Mouse (Mus musculus) lung, embryonic 14.5 days (tissue): ENCODE results near the gene Cnot8. TPM values are rescaled to one million over a fixed set of nuclear protein-coding genes. Genes with fewer than 3 reads are reported as not detected.
A peak's percentile ranks its signal among the peaks of the same experiment; 100 is the strongest.

Source experiments
- ATAC-seq: fragments of 200-750 bp; cut with Nextera tagmentation; 2 replicates; pipeline ENCODE4 v1.8.0; 2017; ENCODE audit warnings: mild to moderate bottlenecking, moderate TSS enrichment, moderate library complexity; ENCODE audit not compliant: insufficient read depth
- DNase-seq: peaks from one replicate; pipeline ENCODE4 v3.0.0-alpha.2; 2015
- H3K27ac ChIP-seq: fragments of 300-500 bp; sonication (generic); 2 replicates; pipeline ENCODE4 v1.5.1; 2014; ENCODE audit warnings: low read depth, mild to moderate bottlenecking, moderate library complexity
- H3K27me3 ChIP-seq: fragments of 300-500 bp; sonication (generic); 2 replicates; pipeline ENCODE4 v1.6.1; 2014; ENCODE audit warnings: low read length, control low read depth; ENCODE audit not compliant: insufficient read depth
- H3K36me3 ChIP-seq: fragments of 300-500 bp; sonication (generic); 2 replicates; pipeline ENCODE4 v1.6.1; 2014; ENCODE audit warnings: control low read depth; ENCODE audit not compliant: insufficient read depth
- H3K4me1 ChIP-seq: fragments of 300-500 bp; sonication (generic); 2 replicates; pipeline ENCODE4 v1.6.1; 2014; ENCODE audit warnings: antibody characterized with exemption, control low read depth; ENCODE audit not compliant: insufficient read depth
- H3K4me2 ChIP-seq: fragments of 300-500 bp; sonication (generic); 2 replicates; pipeline ENCODE4 v1.6.1; 2014; ENCODE audit warnings: mild to moderate bottlenecking
- H3K4me3 ChIP-seq: fragments of 300-500 bp; sonication (generic); 2 replicates; pipeline ENCODE4 v1.5.1; 2014; ENCODE audit warnings: low read depth, low read length
- H3K9ac ChIP-seq: fragments of 300-500 bp; sonication (generic); 2 replicates; pipeline ENCODE4 v1.6.1; 2014
- H3K9me3 ChIP-seq: fragments of 300-500 bp; sonication (generic); 2 replicates; pipeline ENCODE4 v1.6.1; 2016; ENCODE audit warnings: low read depth, low read length, control low read depth
- CTCF ChIP-seq: IDR thresholded peaks from 2 replicates; pipeline ENCODE4 v1.5.1; 2016; ENCODE audit warnings: antibody characterized with exemption, low read depth
- WGBS: fragments of 180-500 bp; shearing (Covaris S2); extraction: QIAGEN DNeasy Blood & Tissue Kit; methylation state at CpG from one replicate; pipeline ENCODE4 v1.1.7; 2014; 5-methylcytosine and 5-hydroxymethylcytosine counted together
- polyA plus RNA-seq: library from polyadenylated mRNA; unstranded; fragments of >200 nt; fragmentation: Nextera tagmentation; extraction: Ambion mirVana; gene quantifications from 2 replicates; pipeline ENCODE4 v1.2.1, GENCODE M21; 2014

Cnot8 gene
- polyA plus RNA-seq, 1 experiment from 2014 or later: 86.8 TPM

- Histone ChIP-seq H3K4me1 (peaks cover 6% of the 10 kb centered on the region; the same call in 1 of the 2 replicates), H3K9ac (peak overlapping the region; percentile 36), H3K36me3 (no peaks in the 10 kb centered on the region), H3K4me3 (peak overlapping the region; percentile 90; the same call in 1 of the 2 replicates), H3K9me3 (no peaks in the 10 kb centered on the region), H3K4me2 (peak overlapping the region; percentile 60), H3K27me3 (peaks cover 10% of the 10 kb centered on the region), H3K27ac (0 out of 2 replicates have a peak overlapping the region, but pooled peaks have one; percentile 68)
- DNase-seq: no peak
- 0 out of 2 replicates have a peak, but pooled peaks have one; percentile 11 for ATAC-seq
- 89% methylated on average over 9 of the region's 9 CpGs for WGBS
- TF ChIP-seq CTCF: no peak
Measured at GRCm38 (mm10) chr11:58102581-58103343, 1.2 kb upstream of the Cnot8 start.

- Histone ChIP-seq H3K36me3 (no peaks in the 10 kb centered on the region), H3K4me2 (peak overlapping the region; percentile 60), H3K4me1 (peaks cover 6% of the 10 kb centered on the region; the same call in 1 of the 2 replicates), H3K9me3 (no peaks in the 10 kb centered on the region), H3K27me3 (peaks cover 7% of the 10 kb centered on the region), H3K27ac (peak overlapping the region; percentile 68), H3K9ac (peak overlapping the region; percentile 36), H3K4me3 (peak overlapping the region; percentile 90)
- WGBS: 54% methylated on average over 13 of the region's 13 CpGs
- TF ChIP-seq CTCF: 0 out of 2 replicates have a peak, but pooled peaks have one; percentile 11
- ATAC-seq (peak; percentile 58), DNase-seq (no peak)
Measured at GRCm38 (mm10) chr11:58103344-58103653, 654 bp upstream of the Cnot8 start.

- ATAC-seq: peak; percentile 36; the same call in 1 of the 2 replicates
- no peaks in the 10 kb centered on the region for H3K27me3 ChIP-seq
- H3K36me3 ChIP-seq: no peaks in the 10 kb centered on the region
- H3K9me3 ChIP-seq: no peaks in the 10 kb centered on the region
- DNase-seq: peak; percentile 67
- peak overlapping the region; percentile 92 for H3K9ac ChIP-seq
- TF ChIP-seq CTCF: no peak
- WGBS: under 1% methylated on average over 24 of the region's 24 CpGs
- H3K27ac ChIP-seq: peak overlapping the region; percentile 88
- H3K4me2 ChIP-seq: peak overlapping the region; percentile 80
- peaks cover 6% of the 10 kb centered on the region; the same call in 1 of the 2 replicates for H3K4me1 ChIP-seq
- peak overlapping the region; percentile 90 for H3K4me3 ChIP-seq
Measured at GRCm38 (mm10) chr11:58104351-58104791, 418 bp downstream of the Cnot8 start.

GRCm38 (mm10) chr11:58107009-58107408 is 3.1 kb downstream of the Cnot8 start:
- DNase-seq (no peak), ATAC-seq (no peak)
- H3K27ac ChIP-seq: no peak overlapping the region
- no peaks in the 10 kb centered on the region for H3K27me3 ChIP-seq
- 31% methylated on average over 3 of the region's 3 CpGs for WGBS
- TF ChIP-seq CTCF: 0 out of 2 replicates have a peak, but pooled peaks have one; percentile 10
- peaks cover 6% of the 10 kb centered on the region; the same call in 1 of the 2 replicates for H3K4me1 ChIP-seq
- peaks cover 25% of the 10 kb centered on the region for H3K36me3 ChIP-seq
- no peak overlapping the region for H3K9ac ChIP-seq
- no peak overlapping the region for H3K4me2 ChIP-seq
- H3K4me3 ChIP-seq: no peak overlapping the region
- H3K9me3 ChIP-seq: no peaks in the 10 kb centered on the region

- no peak for DNase-seq
- no peak overlapping the region for H3K4me3 ChIP-seq
- no peak overlapping the region for H3K4me2 ChIP-seq
- H3K9me3 ChIP-seq: no peaks in the 10 kb centered on the region
- peaks cover 6% of the 10 kb centered on the region; the same call in 1 of the 2 replicates for H3K4me1 ChIP-seq
- no peaks in the 10 kb centered on the region for H3K27me3 ChIP-seq
- no peak overlapping the region for H3K9ac ChIP-seq
- no peak for ATAC-seq
- 78% methylated on average over 4 of the region's 4 CpGs for WGBS
- no peak overlapping the region for H3K27ac ChIP-seq
- peaks cover 33% of the 10 kb centered on the region for H3K36me3 ChIP-seq
- no peak for TF ChIP-seq CTCF
Measured at GRCm38 (mm10) chr11:58107664-58108337, 3.8 kb downstream of the Cnot8 start.

- Histone ChIP-seq H3K36me3 (peaks cover 97% of the 10 kb centered on the region), H3K4me2 (no peak overlapping the region), H3K9ac (no peak overlapping the region), H3K4me3 (no peak overlapping the region), H3K27me3 (no peaks in the 10 kb centered on the region), H3K9me3 (no peaks in the 10 kb centered on the region), H3K27ac (no peak overlapping the region), H3K4me1 (no peaks in the 10 kb centered on the region)
- TF ChIP-seq CTCF: no peak
- ATAC-seq (no peak), DNase-seq (no peak)
- WGBS: 81% methylated on average over 1 of the region's 1 CpGs
Measured at GRCm38 (mm10) chr11:58116560-58116959, 12.6 kb downstream of the Cnot8 start.
